Mouse (Mus musculus) frontal cortex, postnatal 14 days (tissue): ENCODE measurements around the gene Pex14.

Source experiments
- DNase-seq, 2 experiments: peaks; one replicate each; pipeline ENCODE4 v3.0.0; 2022; ENCODE audit warnings: low spot score in 2 of 2

Gene Pex14

DNA sequence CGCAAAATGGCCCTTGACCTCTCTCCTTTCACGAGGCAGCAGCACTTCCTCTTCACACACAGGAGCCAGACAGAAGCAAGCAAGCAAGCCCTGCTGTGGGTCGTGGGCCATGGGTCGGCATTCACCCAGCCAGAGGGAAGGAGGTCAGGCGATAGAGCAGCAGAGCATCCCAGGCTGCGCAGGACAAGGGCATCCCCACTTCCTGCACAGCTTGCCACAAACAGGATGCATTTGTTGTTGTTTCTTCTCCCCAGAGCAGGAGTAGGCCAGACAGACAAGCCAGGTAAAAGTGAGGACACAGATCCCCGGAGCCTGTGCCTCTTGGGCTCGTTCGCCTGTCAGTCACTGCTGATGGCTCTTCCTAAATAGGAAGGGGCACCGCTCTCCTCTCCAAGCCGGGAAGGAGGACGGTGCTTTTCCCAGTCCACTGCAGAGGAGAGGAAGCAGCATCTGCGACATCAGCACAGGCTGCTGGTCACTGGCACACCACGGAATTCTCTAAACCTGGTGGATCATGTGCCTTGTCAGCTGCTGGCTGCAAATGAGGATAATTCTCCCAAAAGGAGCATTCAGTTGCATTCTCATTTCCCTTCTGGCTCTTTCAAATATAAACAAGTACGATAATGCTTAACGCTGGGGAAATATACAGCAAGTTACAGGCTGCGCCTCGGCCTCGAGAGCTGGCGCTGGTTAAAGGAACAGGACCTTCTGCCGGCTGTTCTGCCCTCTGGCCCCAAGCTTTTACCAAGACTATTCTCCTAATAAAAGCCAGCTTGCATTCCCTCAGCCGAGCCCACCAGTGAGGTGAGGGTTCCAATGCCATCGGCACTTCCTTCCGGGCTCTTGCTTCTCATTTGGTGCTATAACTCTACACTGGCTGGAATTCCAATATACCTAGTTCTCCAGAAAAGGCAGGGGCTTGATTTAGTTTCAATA is 113.9 kb downstream of the Pex14 start:
- DNase-seq: no peak

DNA sequence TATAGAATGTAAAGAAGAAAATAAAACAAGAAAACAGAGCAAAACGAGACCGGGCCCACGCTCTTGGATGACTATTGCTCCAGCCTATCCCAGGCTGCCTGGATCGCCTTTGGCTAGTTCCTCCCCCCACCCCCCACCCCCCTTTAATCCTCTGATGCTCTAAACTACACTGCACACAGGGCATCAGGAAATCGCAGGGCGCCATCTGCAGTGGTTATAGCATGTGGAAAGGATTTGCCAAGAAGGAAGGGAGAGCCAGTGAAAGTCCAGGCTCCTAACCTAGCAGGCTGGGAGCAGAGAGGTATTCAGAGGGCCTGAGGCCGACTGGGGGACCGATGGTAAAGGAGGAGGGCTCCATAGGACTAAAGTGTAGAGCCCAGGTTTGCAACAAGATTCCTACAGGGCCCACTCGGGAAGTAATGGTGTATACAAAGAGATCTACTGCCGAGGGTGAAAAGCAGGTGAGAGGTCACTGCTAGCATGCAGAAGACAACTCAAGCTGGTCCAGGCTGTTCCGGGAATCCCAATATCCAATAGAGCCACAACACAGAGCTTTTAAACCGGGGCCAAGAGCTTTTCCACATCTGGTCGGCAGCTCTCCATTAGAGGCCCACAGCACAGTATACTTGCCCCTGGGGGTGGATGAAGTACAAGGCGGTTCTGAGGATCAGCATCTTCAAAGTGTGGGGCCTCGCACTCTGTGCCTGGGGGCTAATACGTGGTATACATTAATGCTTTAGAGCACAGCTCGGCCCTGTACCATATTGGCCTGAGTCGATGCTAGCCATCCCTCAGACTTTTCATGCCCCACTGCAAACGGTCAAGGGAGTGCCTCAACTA is 114.8 kb downstream of the Pex14 start:
- DNase-seq: no peak

DNA sequence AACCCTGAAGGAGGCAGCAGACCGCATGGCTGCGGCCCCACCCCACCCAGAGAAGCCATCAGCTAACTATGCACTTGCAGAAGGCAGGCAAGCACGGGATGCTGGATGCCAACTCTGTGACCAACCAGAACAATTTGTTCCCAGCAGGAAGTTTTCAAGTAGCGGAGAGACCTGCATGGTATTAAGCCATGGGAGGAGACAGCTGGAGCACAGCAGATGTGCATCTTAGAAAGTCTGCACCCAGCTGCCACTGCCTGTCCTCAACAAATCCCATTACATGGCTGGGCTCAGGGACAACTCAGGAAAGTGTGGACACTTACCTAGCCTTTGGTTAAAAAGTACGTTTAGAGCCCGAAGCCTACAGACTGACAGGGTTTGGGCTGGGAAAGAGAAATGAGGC is 117.4 kb downstream of the Pex14 start:
- DNase-seq: no peak

DNA sequence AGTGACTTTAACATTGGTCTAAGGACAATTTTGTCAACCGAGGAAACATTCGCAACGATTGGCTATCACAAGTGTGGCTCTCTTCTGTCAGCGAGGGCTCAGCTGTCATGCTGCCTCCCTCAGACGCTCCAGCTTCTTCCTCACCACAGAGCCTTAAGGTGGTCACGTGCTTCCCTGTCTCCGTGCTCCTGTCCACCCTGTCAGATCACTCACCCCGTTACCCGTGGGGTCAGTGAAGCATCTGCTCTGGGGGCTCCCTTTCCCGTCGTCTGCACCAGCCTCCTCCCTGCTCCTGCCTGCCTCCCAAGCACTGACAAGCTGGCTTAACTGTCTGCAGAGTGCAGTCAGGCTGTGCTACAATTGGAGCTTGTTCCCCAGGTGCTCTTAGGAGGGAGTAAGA is 119.8 kb downstream of the Pex14 start:
- no peak for DNase-seq

DNA sequence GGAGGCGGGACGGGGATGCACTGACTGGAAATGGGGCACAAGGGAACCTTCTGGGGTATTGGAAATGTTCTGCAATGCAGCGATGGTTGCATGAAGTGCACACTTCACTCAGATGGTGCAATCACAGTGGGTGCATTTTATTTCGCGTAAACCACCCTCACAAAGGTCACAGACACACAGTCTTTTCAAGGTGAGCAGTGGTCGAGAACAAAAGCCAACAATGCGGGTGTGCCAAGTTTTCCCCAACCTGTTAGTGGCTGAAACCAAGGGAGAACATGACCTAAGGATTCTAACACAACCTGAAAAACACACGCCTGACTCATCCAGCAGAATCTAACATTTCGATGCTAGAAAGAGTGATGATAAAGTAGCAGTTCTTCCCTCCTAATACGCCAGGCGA is 120.8 kb downstream of the Pex14 start:
- DNase-seq: no peak

DNA sequence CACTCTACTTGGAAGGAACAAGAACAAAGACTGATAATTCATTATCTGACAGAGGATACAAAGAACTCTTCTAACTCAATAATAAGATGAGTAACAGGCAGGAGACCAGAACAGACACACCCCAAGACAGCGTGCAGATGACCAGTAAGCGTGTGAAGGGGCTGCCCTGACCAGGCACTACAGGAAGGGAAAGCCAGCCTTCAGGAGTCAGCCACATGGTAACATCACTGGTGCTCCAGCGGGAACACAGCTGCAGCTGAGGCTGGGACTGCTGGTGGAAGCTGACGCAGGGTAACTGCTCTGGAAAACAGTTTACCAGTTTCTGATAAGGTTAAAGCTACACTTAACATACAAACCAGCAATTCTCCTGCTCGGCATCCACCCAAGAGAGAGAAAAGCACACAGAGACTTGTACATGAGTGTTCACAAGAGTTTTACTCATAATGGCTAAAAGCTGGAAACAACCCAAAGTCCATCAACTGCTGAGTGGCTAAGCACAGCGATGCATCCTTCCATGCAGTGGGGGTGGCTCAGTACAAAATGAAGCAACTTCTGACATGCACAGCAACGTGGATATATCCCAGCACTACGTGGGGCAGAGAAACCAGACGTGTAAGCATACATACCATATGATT is 121.3 kb downstream of the Pex14 start:
- DNase-seq: no peak

DNA sequence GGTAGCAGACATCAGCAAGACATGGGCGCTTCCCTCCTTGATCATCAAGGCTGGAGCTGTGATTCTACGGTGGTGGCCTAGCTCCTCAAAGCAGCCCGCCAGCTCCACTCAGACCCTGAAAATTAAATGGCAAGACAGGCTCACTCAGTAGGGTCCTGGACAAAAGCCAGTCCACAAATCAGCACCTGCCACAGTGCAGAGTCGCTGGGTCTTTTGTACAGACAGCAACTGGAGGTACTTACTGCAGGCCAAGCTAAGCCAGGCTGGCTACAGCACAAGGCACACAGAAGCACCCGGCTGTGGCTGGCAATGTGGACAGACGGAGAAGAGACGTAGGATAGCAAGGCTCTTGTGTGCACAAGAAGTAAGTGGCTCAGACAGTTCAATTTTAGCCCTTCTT is 124.8 kb downstream of the Pex14 start:
- no peak for DNase-seq

DNA sequence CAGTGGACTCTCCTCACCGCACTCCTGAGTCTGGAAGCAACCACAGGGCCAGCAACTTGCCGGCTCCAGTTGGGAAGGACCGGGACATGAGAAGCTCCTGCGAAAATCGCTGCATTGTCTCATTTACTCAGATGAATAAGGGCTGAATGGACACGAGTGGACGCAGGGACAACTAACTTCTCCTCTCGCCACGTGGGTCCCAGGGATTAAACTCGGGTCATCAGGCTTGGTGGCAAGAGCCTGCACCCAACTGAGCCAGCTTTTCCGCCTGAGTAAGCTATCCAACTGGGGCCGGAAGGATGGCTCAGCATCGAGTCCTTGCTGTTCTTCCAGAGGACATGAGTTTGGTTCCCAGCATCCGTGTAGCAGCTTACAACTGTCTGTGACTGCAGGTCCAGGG is 126.3 kb downstream of the Pex14 start:
- no peak for DNase-seq

DNA sequence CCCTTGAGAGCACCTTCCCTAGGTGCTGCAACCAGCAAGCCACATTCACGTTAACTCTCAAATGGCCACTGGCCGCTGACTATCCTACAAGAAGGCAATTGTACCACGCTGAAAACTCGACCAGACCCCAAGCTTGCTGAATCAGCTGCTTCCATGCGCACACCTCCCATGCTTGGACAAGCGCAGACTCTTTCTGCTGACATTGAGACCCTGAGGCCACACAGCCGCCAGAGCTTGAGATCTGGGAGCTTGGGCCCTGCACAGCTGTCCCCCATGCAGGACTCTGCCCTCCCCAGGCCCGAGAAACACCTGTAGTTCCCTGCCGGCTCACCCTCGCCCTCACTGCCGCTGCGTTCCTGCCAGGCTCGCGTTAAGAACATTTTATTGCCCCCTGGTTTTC is 127.0 kb downstream of the Pex14 start:
- no peak for DNase-seq

DNA sequence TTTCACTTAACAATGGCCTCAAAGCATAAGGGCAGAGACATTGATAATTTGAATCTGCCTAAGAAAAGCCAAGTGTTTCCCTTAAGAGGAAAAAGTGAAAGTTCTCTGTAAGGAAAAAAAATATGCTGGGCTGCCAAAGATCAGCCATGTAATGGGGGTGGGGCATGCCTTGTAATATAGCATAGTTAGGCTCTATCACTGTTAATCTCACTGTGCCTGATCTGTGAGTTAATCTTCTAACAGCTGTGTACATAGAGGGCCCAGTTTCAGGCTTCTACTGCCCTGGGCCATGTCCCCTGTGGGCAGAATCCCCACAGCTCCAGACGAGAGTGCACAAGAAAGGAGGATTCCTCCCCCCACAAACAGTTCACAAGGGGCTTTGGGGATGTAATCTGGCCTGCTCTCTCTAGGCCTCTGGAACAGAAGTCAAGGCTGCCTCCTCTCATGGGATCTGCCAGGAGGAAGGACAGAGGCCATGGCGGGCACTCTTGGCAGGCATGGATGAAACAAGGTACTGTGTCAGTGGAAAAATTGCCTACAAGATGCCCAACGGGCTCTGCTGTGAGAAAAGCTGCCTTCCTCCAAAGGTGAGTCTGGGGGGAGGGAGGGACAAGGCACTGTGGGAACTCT is 127.9 kb downstream of the Pex14 start:
- no peak for DNase-seq

DNA sequence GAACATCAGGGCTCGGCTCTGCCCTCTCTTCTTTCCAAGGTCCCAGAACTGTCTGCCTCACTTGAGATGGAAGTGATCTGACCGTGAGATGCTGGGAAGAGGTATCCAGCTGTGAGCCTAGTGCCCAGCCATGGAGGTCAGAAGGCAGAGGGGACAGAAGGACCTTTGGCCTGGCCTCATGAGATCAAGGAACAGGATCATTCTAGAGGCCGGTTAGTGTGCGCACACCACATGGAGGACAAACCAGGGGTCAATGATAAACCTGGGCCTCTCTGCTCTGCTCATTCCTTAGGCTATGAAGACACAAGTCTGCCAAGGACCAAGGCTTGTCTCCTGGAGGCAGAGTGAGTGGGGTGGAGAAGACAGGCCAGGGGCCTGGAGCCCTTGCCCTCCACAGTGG is 128.9 kb downstream of the Pex14 start:
- DNase-seq: no peak

DNA sequence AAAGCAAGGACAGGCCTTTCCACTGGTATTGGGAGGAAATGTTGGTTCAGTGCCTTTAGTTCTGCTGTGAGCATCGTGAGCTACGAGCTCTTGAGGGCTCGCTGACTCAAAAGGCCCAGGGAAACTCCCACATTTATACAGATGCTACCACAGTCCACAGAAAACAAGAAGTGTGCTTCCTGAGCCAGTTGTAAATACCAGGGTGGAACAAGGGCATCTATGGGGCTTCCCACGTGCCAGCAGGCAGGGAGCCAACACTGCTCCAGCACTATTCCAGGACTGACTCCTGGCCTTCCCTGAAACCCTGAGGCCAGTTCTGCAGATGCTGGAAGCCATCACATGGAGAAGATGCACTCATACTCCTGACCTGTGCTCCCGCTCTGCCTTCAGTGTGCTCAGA is 130.1 kb downstream of the Pex14 start:
- no peak for DNase-seq

DNA sequence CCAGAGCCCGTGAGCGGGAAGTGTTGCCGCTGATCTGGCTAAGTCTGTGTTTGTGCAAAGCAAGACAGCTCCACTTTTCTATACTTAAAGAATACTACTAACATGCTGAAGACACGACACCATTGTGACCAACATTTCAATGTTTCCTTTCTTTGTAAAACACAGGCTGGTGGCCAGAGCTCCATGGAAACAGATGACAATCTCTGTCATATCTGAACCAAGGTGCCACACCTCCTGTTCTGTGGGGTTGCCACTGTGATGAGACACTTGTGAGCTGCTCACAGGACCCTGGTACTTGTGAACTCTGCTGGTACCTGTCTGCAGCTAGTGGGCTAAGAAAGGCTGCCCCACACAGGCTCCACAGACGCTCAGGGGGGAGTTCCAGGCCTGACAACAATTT is 130.8 kb downstream of the Pex14 start:
- no peak for DNase-seq

DNA sequence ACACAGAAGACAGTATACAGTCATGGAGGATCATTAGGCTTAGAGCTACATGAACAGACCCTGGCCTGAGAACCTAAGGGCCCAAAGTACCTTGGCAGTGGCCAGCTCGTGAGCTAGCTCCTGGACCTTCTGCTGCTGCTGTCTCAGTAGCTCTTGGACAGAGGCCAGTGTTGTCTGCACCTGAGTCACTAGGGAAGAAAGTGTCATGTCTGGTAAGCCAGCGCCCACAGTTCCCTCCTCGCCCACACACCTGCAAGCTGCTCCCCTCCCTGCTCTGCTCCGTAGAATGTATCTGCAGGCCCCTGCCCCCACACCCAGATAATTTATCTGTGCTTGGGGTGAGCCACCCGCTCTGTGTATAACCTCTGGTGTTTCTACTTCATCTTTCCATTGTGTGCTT is 133.5 kb downstream of the Pex14 start:
- DNase-seq: no peak

DNA sequence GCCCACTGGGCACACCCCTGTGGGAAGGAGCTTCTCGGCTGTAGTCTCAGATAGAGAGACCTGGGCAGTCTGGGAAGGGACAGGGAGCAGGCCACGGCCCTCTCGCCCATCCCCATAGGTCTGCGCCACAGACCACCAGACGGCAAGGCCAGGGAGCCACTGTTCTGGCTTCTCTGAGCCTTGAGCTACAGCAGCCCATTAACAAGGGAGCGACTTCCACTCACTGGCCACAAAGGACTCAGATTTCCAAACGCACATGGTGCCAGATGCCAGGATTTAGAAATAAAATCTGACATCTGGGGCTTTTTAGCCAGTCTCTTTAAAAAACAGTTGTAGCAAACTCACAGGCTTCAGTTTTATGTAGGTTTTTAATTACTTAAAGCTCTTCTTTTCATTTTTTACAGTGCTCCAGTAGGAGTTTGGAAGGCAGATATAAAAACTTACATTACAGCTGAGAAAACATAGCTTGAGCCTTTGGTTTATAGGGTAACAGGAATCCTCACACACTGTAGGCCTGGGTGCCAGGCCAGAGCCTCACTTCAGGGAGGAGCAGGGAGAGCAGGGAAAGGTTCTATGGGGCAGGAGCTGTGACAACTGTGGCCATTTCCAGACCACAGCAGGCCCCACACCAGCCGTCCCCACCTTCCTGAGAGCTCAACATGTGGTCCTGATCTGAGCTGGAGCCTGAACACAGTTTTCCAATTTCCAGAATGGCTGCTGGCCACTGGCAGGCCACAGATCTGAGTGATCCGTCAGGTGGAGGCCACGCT is 134.9 kb downstream of the Pex14 start:
- no peak for DNase-seq

DNA sequence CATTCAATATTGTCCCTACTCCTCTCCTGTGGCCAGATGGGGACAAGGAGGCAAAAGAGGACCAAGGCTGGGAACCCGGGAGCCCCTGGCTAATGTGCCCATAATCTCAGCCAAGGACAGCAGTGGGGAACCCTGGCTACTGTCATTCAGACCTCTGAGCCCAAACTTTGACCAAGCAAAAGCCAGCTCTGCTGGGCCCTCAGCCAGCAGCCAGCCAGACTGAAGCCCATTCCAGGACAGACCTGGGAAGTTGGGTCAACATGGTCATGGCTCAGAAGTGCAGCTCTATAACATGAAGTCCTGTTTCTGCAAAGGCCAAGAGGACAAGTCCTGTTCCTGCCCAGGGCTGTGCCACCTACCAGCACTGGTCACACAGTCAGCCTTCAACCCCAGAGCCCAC is 137.6 kb downstream of the Pex14 start:
- no peak for DNase-seq

DNA sequence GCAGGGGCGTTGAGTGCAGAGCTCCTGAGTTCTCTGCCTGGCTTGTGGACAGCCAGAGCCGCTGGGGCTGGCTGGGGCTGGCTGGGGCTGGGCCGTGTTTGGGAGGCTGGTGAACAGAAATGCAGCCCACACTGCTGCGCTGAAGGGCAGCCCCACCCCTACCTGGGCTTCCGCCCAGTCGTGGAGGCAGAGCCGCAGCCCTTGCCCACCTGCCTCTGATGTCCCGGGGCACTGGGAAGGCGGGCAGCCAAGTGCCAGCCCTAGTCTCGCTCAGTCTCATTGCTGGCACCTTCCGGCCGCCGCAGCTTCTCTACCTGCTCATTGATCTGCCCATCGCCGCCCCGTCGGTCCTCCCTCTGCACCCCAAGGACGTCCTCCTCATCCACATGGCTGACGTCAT is 138.6 kb downstream of the Pex14 start:
- no peak for DNase-seq

DNA sequence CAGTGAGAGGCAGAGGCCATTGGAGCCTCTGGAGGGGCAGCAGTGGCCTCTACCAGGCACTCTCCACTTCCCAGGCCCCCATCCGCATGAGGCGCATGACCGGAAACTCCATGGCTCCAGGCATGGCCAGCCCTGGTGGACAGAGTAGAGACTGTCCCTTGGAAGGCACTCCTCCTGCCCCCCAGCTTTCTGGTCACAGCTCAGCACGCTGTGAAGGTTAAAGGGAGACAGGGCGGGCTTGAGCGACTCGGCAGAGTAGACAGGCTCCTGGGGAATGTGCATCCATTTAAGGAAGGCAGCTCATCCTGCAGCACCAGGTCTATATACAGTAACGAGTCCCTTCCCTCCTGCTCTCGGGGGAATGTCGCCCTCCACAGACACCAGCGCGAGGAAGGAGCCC is 139.7 kb downstream of the Pex14 start:
- no peak for DNase-seq

DNA sequence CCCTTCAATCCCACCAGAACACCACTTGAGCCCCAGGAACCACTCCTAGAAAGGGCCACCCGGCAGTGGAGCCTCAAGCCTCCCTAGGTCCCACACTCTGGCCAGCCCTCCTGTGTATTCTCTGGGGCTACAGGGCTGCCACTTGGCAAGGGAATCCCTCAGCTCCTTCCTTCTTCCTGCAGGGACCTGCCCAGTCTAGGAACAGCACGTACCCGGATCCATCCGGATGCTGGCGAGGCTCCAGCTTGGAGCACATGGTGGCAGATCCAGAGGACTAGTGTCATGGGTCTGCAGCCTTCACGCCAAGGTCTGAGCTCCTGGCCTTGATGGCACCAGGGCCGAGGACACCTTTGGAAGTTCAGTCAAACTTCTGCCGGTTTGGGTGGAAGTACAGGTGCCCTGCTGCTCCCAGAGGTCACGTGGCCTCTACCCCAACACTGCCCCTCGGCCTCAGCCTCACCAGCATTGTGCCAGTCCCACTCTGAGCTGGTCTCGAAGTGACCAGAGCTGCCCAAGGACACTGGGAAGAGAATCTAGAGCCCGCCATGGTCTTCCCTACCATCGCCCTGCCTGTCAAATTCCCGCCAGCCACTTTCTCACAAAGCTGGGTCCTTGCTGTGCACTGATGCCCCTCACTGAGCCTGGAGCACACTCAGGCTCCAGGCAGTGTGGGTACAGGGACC is 144.4 kb downstream of the Pex14 start:
- DNase-seq: no peak

DNA sequence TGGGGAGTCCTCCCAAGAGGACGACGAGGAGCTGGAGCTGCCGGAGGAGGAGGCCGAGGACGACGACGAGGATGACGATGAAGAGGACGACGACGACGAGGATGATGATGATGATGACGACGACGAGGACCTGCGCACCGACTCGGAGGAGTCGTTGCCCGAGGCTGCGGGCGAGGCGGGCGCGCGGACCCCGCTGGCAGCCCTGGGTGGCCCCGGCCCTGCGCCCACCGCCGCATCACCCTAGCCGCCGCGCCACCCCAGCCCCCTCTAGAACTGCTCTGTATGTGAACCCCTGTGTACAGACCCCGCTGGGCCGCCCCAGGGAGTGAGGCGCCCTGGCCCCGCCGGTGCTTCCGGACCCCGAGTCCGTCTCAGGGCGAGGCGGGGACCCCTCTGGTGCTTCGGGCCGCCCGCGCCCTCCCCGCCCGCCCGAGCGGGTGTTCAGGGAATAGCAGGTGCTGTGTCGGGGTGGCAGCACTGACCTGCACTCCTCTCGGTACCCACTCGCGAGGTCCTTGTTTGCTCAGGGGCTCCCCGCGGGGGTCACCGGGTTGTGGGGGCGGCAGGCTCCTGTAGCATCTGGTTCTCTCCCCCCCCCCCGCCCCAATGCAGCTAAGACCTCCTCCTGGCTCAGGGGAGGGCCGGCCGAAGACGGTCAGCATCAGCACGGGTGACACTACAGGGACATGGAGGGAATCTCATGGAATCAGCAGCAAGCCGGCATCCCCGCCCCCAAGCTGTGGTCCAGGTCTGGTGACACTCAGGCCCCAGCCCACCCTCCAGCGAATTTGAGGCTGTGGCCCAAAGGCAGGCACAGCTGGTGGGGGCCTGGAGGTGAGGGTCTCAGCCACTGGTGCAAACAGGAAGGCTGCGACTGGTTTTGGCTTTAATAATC is 147.1 kb downstream of the Pex14 start:
- DNase-seq: no peak
